Mouse (Mus musculus): Measurements from ENCODE around the gene Dcbld1. TPM values are rescaled to one million over a fixed set of nuclear protein-coding genes. Genes with fewer than 3 reads are reported as not detected.

Dcbld1 gene
- polyA plus RNA-seq (2016; fragmentation: Nextera tagmentation; extraction: Ambion mirVana) = 20.7 and 23.1 TPM in 2 replicates

GRCm38 (mm10) chr10:52233301-52233968 lies at the start of gene Dcbld1:
Gene Dcbld1 (plus strand): TSS chr10:52233619.
- peak within 1 kb of the TSS; percentile 89 for H3K27ac ChIP-seq (replicated peaks)
- WGBS = under 1% methylated on average over 60 of the region's 60 CpGs
- peak; percentile 76 for DNase-seq (ENCODE audit: low spot score)
- peaks cover 6% of the 10 kb centered on the region; the same call in 1 of the 2 replicates for H3K36me3 ChIP-seq
- H3K4me1 ChIP-seq = peaks cover 27% of the 10 kb centered on the region
- peak within 1 kb of the TSS; percentile 82 for H3K4me3 ChIP-seq
- H3K27me3 ChIP-seq (ENCODE audit: low read depth, poor library complexity, severe bottlenecking) = peaks cover 13% of the 10 kb centered on the region; the same call in 1 of the 2 replicates
- no peaks in the 10 kb centered on the region for H3K9me3 ChIP-seq (replicated peaks)

DNA sequence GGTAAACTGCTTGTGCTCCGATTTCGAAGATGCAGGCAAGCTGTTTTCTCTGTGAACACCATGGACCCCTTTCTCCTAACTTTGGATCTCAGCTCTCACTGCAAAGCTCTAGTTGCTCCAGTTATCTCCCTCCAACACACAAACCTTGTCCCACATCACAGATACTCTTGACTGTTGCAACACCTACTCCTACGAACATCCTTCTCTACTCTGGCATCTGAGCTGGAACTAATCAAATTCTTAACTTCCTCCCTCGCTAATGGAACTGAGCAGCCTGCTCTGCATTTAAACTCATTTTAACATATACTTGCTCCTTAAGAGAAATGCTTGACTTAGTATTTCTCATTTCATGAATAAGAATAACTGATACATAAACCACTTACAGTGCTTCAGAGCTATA lies 47.5 kb upstream of the Dcbld1 start:
- 89% methylated on average over 4 of the region's 4 CpGs for WGBS

GRCm38 (mm10) chr10:52194957-52195852 lies 38.2 kb upstream of the Dcbld1 start, which contains the start of gene Ros1:
Gene Ros1 (minus strand): TSS chr10:52195244.
- DNase-seq (ENCODE audit: low spot score) = no peak
- Histone ChIP-seq H3K4me1 (no peaks in the 10 kb centered on the region), H3K27me3 (ENCODE audit: low read depth, poor library complexity, severe bottlenecking) (no peaks in the 10 kb centered on the region), H3K36me3 (no peaks in the 10 kb centered on the region), H3K9me3 (replicated peaks) (no peaks in the 10 kb centered on the region), H3K27ac (replicated peaks) (no peak within 1 kb of the TSS), H3K4me3 (no peak within 1 kb of the TSS)
- 87% methylated on average over 7 of the region's 7 CpGs for WGBS

More for the DNA sequence above, 47.5 kb upstream of the Dcbld1 start:
- no peak overlapping the region for H3K27ac ChIP-seq (replicated peaks)
- H3K9me3 ChIP-seq (replicated peaks) = no peaks in the 10 kb centered on the region
- H3K27me3 ChIP-seq (ENCODE audit: low read depth, poor library complexity, severe bottlenecking) = no peaks in the 10 kb centered on the region
- DNase-seq (ENCODE audit: low spot score) = no peak
- H3K36me3 ChIP-seq = no peaks in the 10 kb centered on the region
- no peak overlapping the region for H3K4me3 ChIP-seq
- H3K4me1 ChIP-seq = no peaks in the 10 kb centered on the region

DNA sequence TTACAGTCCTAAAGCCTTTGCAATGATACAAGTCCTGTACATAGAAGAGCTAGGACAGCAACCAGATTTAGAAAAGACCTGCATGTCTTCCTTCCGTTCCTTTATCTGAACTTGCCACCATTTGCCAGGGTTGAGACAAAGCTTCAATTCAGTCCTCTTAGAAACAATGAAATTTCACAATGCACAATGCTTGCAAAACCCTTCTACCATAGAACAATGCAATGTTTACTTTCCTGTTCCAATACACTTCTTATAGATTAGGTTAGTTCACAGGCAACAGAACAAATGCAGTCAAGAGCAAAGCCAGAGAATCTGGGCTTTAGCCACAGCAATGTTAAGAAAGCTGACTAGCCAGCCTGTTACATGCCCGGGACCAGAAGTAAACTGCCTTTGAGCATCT lies 29.4 kb upstream of the Dcbld1 start:
- 77% methylated on average over 2 of the region's 2 CpGs for WGBS
- Histone ChIP-seq H3K27ac (replicated peaks) (no peak overlapping the region), H3K36me3 (no peaks in the 10 kb centered on the region)

DNA sequence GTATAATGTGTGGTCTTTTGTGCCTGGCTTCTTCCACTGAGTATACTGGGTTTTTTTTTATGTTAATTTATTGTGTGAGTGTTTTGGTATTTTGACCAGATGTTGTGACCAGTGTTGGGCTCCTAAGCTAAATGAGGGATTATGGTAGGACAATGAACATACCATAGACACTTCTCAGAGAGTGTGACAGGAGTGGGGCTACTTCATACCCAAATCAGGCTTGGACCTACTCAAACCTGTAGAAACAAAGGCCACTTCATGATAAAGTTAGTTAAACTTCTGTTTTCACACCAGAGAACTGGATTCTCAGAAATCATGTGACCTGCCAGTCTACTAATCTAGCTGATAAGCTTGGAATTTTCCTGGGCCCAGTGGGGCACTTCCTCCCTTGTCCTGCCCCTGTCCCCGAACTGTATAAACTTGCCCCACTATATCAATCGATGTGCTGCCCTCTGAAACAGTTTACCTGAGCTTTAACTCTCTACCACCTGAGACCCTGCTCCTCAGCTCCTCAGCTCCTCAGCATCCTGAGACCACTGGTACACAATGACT lies 18.1 kb upstream of the Dcbld1 start:
- Histone ChIP-seq H3K27ac (replicated peaks) (no peak overlapping the region), H3K27me3 (ENCODE audit: low read depth, poor library complexity, severe bottlenecking) (no peaks in the 10 kb centered on the region), H3K4me1 (no peaks in the 10 kb centered on the region), H3K4me3 (no peak overlapping the region), H3K9me3 (replicated peaks) (no peaks in the 10 kb centered on the region), H3K36me3 (no peaks in the 10 kb centered on the region)
- no peak for DNase-seq (ENCODE audit: low spot score)
- WGBS = 63% methylated on average over 2 of the region's 2 CpGs

More for the DNA sequence above, 29.4 kb upstream of the Dcbld1 start:
- Histone ChIP-seq H3K4me1 (no peaks in the 10 kb centered on the region), H3K9me3 (replicated peaks) (no peaks in the 10 kb centered on the region), H3K4me3 (no peak overlapping the region), H3K27me3 (ENCODE audit: low read depth, poor library complexity, severe bottlenecking) (no peaks in the 10 kb centered on the region)
- no peak for DNase-seq (ENCODE audit: low spot score)

DNA sequence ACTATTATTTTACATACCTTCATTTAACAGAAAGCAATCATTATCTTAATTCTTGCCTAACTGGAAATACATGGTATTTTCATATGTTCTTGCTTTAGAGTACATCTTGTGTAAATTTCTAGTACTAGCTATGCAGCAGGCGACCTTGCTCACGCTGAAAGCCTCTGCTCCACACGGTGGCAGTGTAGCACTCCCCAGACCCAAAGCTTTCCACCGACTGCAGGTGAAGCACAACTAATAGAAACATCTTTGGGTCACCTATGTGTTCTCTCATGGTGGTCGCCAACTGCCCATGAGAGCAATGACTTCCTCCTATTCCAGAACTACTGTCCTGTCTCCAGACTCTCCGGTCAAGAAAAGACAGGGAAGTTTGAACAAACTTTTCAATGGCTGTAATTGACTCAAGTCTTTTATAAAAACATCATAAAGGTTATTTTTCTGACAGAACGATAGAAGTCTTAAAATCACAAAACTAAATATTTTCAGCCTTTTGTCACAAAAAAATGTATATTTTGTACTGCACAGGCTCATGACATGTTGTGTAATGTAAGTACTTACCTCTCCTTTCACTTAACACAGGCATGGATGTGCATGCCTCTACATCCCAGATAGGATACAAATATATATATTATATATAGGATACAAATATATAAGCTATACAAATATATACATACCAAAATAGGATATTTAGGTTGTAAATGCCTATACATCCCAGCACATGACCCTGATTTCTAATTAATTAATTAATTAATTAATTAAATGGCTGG lies 16.4 kb upstream of the Dcbld1 start:
- no peaks in the 10 kb centered on the region for H3K36me3 ChIP-seq
- no peaks in the 10 kb centered on the region for H3K9me3 ChIP-seq (replicated peaks)
- no peaks in the 10 kb centered on the region for H3K4me1 ChIP-seq
- no peak overlapping the region for H3K4me3 ChIP-seq
- H3K27ac ChIP-seq (replicated peaks) = no peak overlapping the region
- peak; percentile 30 for DNase-seq (ENCODE audit: low spot score)
- no peaks in the 10 kb centered on the region for H3K27me3 ChIP-seq (ENCODE audit: low read depth, poor library complexity, severe bottlenecking)
- 27% methylated on average over 7 of the region's 7 CpGs for WGBS

DNA sequence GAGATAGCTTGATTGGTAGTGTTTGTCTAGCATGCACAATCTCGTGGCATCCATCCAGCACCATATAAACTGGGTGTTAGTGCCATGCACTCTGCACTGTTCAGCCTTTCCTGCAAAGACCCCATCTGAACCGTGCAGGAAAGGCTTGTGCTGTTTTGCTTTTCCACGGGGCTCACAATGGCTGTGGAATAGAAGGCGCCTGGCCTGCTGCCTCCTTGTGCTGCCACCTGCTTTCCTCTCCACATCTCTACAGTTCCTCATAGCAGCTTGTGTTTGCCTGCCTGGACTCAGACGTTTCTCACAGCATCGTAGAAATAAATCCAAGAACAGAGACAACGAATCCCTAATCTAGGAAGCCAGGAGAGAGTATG lies 15.9 kb upstream of the Dcbld1 start:
- Histone ChIP-seq H3K9me3 (replicated peaks) (no peaks in the 10 kb centered on the region), H3K36me3 (no peaks in the 10 kb centered on the region), H3K27me3 (ENCODE audit: low read depth, poor library complexity, severe bottlenecking) (no peaks in the 10 kb centered on the region), H3K27ac (replicated peaks) (no peak overlapping the region), H3K4me3 (no peak overlapping the region), H3K4me1 (no peaks in the 10 kb centered on the region)
- no peak for DNase-seq (ENCODE audit: low spot score)
- 52% methylated on average over 7 of the region's 7 CpGs for WGBS

GRCm38 (mm10) chr10:52219600-52219999 lies 13.8 kb upstream of the Dcbld1 start:
- no peaks in the 10 kb centered on the region for H3K4me1 ChIP-seq
- no peaks in the 10 kb centered on the region for H3K27me3 ChIP-seq (ENCODE audit: low read depth, poor library complexity, severe bottlenecking)
- WGBS = 87% methylated on average over 3 of the region's 3 CpGs
- no peak for DNase-seq (ENCODE audit: low spot score)
- H3K9me3 ChIP-seq (replicated peaks) = no peaks in the 10 kb centered on the region
- H3K4me3 ChIP-seq = no peak overlapping the region
- no peak overlapping the region for H3K27ac ChIP-seq (replicated peaks)
- no peaks in the 10 kb centered on the region for H3K36me3 ChIP-seq

- WGBS = 15% methylated on average over 21 of the region's 21 CpGs
- DNase-seq (ENCODE audit: low spot score) = peak; percentile 48
- H3K9me3 ChIP-seq (replicated peaks) = no peaks in the 10 kb centered on the region
Observed at GRCm38 (mm10) chr10:52232196-52233176, 933 bp upstream of the Dcbld1 start.

GRCm38 (mm10) chr10:52233969-52234653 lies 692 bp downstream of the Dcbld1 start:
- WGBS = under 1% methylated on average over 40 of the region's 40 CpGs
- peak overlapping the region; percentile 89 for H3K27ac ChIP-seq (replicated peaks)
- H3K4me3 ChIP-seq = peak overlapping the region; percentile 82
- H3K36me3 ChIP-seq = peaks cover 6% of the 10 kb centered on the region; the same call in 1 of the 2 replicates
- peaks cover 27% of the 10 kb centered on the region for H3K4me1 ChIP-seq
- H3K9me3 ChIP-seq (replicated peaks) = no peaks in the 10 kb centered on the region
- H3K27me3 ChIP-seq (ENCODE audit: low read depth, poor library complexity, severe bottlenecking) = peaks cover 13% of the 10 kb centered on the region; the same call in 1 of the 2 replicates
- no peak for DNase-seq (ENCODE audit: low spot score)

More at GRCm38 (mm10) chr10:52232196-52233176, 933 bp upstream of the Dcbld1 start:
- Histone ChIP-seq H3K36me3 (peaks cover 6% of the 10 kb centered on the region; the same call in 1 of the 2 replicates), H3K27me3 (ENCODE audit: low read depth, poor library complexity, severe bottlenecking) (peaks cover 13% of the 10 kb centered on the region; the same call in 1 of the 2 replicates), H3K4me3 (peak overlapping the region; percentile 82), H3K27ac (replicated peaks) (no peak overlapping the region), H3K4me1 (peaks cover 27% of the 10 kb centered on the region)

- 35% methylated on average over 7 of the region's 7 CpGs for WGBS
- H3K27ac ChIP-seq (replicated peaks) = peak overlapping the region; percentile 89
Observed at GRCm38 (mm10) chr10:52234654-52234981, 1.2 kb downstream of the Dcbld1 start.

More at GRCm38 (mm10) chr10:52234654-52234981, 1.2 kb downstream of the Dcbld1 start:
- no peak for DNase-seq (ENCODE audit: low spot score)
- H3K27me3 ChIP-seq (ENCODE audit: low read depth, poor library complexity, severe bottlenecking) = peaks cover 13% of the 10 kb centered on the region; the same call in 1 of the 2 replicates
- H3K4me1 ChIP-seq = peaks cover 27% of the 10 kb centered on the region
- peak overlapping the region; percentile 82 for H3K4me3 ChIP-seq
- no peaks in the 10 kb centered on the region for H3K9me3 ChIP-seq (replicated peaks)
- H3K36me3 ChIP-seq = peaks cover 6% of the 10 kb centered on the region; the same call in 1 of the 2 replicates
